Mouse (Mus musculus) bone marrow, adult 2 months (tissue): ENCODE data around the gene Mdk.

ENCODE experiments used
- CTCF ChIP-seq: fragments of 200-500 bp; IDR thresholded peaks from 2 replicates; pipeline ENCODE4 v1.5.1; 2011; ENCODE audit warnings: low read length, control low read depth; ENCODE audit not compliant: control insufficient read depth, insufficient read depth
- POLR2A ChIP-seq: fragments of 200-500 bp; IDR thresholded peaks from 2 replicates; pipeline ENCODE4 v1.6.1; 2011; ENCODE audit warnings: low read depth, mild to moderate bottlenecking, control low read depth, low read length, borderline replicate concordance; ENCODE audit not compliant: control insufficient read depth

GRCm38 (mm10) chr2:91953825-91954224, 21.7 kb upstream of the Mdk start:
- TF ChIP-seq POLR2A: no peak
- no peak for TF ChIP-seq CTCF
